Mouse (Mus musculus): Measurements from ENCODE around the gene Coro7. TPM values are rescaled to one million over a fixed set of nuclear protein-coding genes. Genes with fewer than 3 reads are reported as not detected.
"Not testable (repeated sequence)": the region's sequence is repeated elsewhere in the genome, so short reads cannot be mapped to it uniquely, and the experiment has no call there.

Gene Coro7
- total RNA-seq, 2 experiments from 2014 or later = 9.6 to 14.6 TPM

DNA sequence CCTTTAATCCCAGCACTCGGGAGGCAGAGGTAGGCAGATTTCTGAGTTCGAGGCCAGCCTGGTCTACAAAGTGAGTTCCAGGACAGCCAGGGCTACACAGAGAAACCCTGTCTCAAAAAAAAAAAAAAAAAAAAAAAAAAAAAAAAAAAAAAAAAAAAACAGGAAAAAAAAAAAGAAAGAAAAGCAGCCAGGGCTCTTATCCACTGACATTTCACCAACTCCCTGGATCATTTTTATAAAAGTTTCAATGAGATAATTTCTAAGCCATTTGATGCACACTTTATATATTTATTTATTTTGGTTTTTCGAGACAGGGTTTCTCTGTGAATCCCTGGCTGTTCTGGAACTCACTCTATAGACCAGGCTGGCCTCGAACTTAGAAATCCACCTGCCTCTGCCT lies 98.4 kb downstream of the Coro7 start:
- not testable (repeated sequence) for ATAC-seq (replicated peaks; ENCODE audit: low FRiP score, poor library complexity, severe bottlenecking)

DNA sequence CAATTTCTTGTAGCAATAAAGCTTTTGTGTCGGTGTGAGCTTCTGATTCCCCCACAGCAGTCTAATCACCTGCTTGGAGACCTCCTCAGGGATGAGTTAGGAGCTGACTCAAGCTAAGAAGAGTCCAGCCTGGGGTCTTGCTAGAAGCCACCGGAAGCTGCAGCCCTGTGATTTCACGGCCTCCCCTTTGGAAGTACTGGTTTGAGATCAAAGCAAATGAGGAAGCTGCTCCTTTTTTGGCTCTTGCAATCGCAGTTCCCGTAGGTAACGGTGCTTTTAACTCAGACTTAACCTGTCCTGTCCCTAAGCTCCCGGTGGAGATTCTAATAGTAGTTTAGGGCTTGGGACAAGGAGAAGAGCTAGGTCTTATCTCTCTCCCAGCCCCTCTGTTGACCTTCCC lies 100.9 kb downstream of the Coro7 start:
- no peak for ATAC-seq (replicated peaks; ENCODE audit: low FRiP score, poor library complexity, severe bottlenecking)

DNA sequence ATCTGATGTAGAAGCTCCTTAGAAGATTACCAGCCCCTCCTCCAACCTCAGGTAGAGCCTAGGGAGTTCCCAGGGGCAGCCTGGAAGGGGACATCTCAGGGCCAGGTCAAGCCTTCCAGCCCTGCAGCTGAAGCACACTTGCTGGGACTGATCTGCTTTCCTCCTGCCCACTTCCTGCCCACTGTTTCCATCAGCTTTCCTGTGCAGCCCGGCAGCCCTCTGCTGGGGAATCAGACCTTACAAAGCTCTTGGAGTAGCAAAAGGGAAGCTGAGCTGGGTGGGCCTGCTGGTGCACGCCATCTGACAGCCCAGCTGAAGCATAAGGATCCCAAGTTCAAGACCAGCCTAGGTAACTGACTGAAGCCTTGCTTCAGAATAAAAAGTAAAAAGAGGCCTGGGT lies 102.7 kb downstream of the Coro7 start:
- no peak; the same call in 1 of the 2 replicates for ATAC-seq (replicated peaks; ENCODE audit: low FRiP score, poor library complexity, severe bottlenecking)

Other genes with a start within 250 kb of the Coro7 start
- 1.0 and 1.3 TPM in 2 replicates for gene Srl, start 138.0 kb downstream of the Coro7 start, total RNA-seq (2015; ENCODE audit: low replicate concordance)
- gene Srl, start 138.0 kb downstream of the Coro7 start, total RNA-seq (2017; ENCODE audit: low replicate concordance) = 1.3 and 10.3 TPM in 2 replicates
- gene Tfap4, start 119.9 kb downstream of the Coro7 start, total RNA-seq (2015; ENCODE audit: low replicate concordance) = 3.1 and 14.4 TPM in 2 replicates
- 4.6 and 5.9 TPM in 2 replicates for gene Tfap4, start 119.9 kb downstream of the Coro7 start, total RNA-seq (2017; ENCODE audit: low replicate concordance)
- not detected in 2 replicates for gene Glis2, start 85.1 kb downstream of the Coro7 start, total RNA-seq (2015; ENCODE audit: low replicate concordance)
- not detected in 2 replicates for gene Glis2, start 85.1 kb downstream of the Coro7 start, total RNA-seq (2017; ENCODE audit: low replicate concordance)
- 3.3 and 10.6 TPM in 2 replicates for gene Pam16, start 54.8 kb downstream of the Coro7 start, total RNA-seq (2015; ENCODE audit: low replicate concordance)
- 7.9 and 11.6 TPM in 2 replicates for gene Pam16, start 54.8 kb downstream of the Coro7 start, total RNA-seq (2017; ENCODE audit: low replicate concordance)
- not detected in 2 replicates for gene Vasn, start 39.8 kb downstream of the Coro7 start, total RNA-seq (2015; ENCODE audit: low replicate concordance)
- gene Vasn, start 39.8 kb downstream of the Coro7 start, total RNA-seq (2017; ENCODE audit: low replicate concordance) = not detected in 2 replicates
- 4.8 and 6.9 TPM in 2 replicates for gene Dnaja3, start 39.8 kb downstream of the Coro7 start, total RNA-seq (2015; ENCODE audit: low replicate concordance)
- 9.5 and 10.9 TPM in 2 replicates for gene Dnaja3, start 39.8 kb downstream of the Coro7 start, total RNA-seq (2017; ENCODE audit: low replicate concordance)
- gene Nmral1, start 39.6 kb upstream of the Coro7 start, total RNA-seq (2015; ENCODE audit: low replicate concordance) = 4.6 and 14.4 TPM in 2 replicates
- 10.6 and 16.4 TPM in 2 replicates for gene Nmral1, start 39.6 kb upstream of the Coro7 start, total RNA-seq (2017; ENCODE audit: low replicate concordance)
- 13.3 and 22.6 TPM in 2 replicates for gene Hmox2, start 46.6 kb upstream of the Coro7 start, total RNA-seq (2015; ENCODE audit: low replicate concordance)
- 15.4 and 18.8 TPM in 2 replicates for gene Hmox2, start 46.6 kb upstream of the Coro7 start, total RNA-seq (2017; ENCODE audit: low replicate concordance)
- 2.5 and 4.0 TPM in 2 replicates for gene Cdip1, start 110.5 kb upstream of the Coro7 start, total RNA-seq (2015; ENCODE audit: low replicate concordance)
- 2.1 and 3.2 TPM in 2 replicates for gene Cdip1, start 110.5 kb upstream of the Coro7 start, total RNA-seq (2017; ENCODE audit: low replicate concordance)
- gene 4930562C15Rik, start 155.6 kb upstream of the Coro7 start, total RNA-seq (2015; ENCODE audit: low replicate concordance) = not detected in 2 replicates
- 0.42 TPM in 1 of 2 replicates, not detected in the other for gene 4930562C15Rik, start 155.6 kb upstream of the Coro7 start, total RNA-seq (2017; ENCODE audit: low replicate concordance)
- gene Ubald1, start 200.5 kb upstream of the Coro7 start, total RNA-seq (2015; ENCODE audit: low replicate concordance) = 26.8 and 39.6 TPM in 2 replicates
- gene Ubald1, start 200.5 kb upstream of the Coro7 start, total RNA-seq (2017; ENCODE audit: low replicate concordance) = 9.5 and 18.3 TPM in 2 replicates
- gene Mgrn1, start 206.5 kb upstream of the Coro7 start, total RNA-seq (2015; ENCODE audit: low replicate concordance) = 5.9 and 6.5 TPM in 2 replicates
- 2.0 and 3.3 TPM in 2 replicates for gene Mgrn1, start 206.5 kb upstream of the Coro7 start, total RNA-seq (2017; ENCODE audit: low replicate concordance)

All from erythroblast, adult 5-6 weeks (primary cell).